Mouse (Mus musculus) urinary bladder, adult 18-20 months (tissue): ENCODE measurements around the gene Acox2.
"Not testable (repeated sequence)": the region's sequence is repeated elsewhere in the genome, so short reads cannot be mapped to it uniquely, and the experiment has no call there.

ENCODE experiments used
- DNase-seq, 2 experiments: peaks; one replicate each; pipeline ENCODE4 v3.0.0; 2022; ENCODE audit warnings: low spot score in 2 of 2, mixed read lengths in 2 of 2

The Acox2 gene

DNA sequence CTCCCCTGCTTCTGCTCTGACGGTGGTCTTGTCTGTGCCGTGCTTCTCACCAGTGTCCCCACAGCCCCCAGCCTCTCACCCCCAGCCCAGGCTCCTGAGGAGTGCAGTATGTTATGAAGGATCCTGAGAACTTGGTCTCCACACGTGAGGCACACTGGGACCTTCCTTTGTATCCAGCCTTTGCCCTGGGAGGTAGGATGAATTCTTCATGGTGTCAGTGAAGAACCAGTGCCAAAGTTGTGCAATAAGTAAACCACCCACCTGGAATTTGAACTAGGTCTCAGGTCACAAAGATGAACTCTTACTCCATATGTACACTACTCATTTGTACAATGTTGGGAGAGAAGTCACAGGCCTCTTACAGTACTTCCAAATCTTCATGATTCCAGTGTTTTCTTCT, at the start of gene Acox2:
Acox2 (minus strand) TSS at position 188 of the 400 bp plus-strand sequence.
- DNase-seq, result no peak

GRCm38 (mm10) chr14:8308650-8309049, 49.5 kb upstream of the Acox2 start:
- DNase-seq, result no peak

- DNase-seq, result no peak
Observed at GRCm38 (mm10) chr14:8306884-8307283, 47.7 kb upstream of the Acox2 start.

DNA sequence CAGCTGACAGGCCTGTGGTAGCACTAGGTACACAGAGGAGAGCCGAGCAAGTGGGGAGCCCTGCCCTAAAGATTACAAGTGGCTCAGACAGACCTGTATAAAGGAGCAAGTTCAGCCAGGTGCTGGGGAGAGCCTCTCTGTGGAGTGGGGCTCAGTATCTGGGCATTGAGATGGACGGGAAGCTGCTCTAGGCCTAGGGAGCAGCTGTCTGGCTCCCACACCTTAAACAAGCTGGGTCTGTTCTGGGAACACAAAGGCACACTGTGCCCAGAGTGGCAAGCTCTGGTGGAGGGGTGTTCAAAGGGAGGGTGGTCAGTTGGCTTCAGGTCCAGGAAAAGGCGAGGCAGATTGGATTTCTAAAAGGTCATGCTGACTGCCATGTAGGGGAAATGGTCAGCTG, 45.9 kb upstream of the Acox2 start:
- no peak for DNase-seq

GRCm38 (mm10) chr14:8304082-8304481, 44.9 kb upstream of the Acox2 start:
- no peak for DNase-seq

- DNase-seq, result no peak
Observed at GRCm38 (mm10) chr14:8302687-8303086, 43.5 kb upstream of the Acox2 start.

- DNase-seq, result no peak
Observed at GRCm38 (mm10) chr14:8300281-8300680, 41.1 kb upstream of the Acox2 start.

DNA sequence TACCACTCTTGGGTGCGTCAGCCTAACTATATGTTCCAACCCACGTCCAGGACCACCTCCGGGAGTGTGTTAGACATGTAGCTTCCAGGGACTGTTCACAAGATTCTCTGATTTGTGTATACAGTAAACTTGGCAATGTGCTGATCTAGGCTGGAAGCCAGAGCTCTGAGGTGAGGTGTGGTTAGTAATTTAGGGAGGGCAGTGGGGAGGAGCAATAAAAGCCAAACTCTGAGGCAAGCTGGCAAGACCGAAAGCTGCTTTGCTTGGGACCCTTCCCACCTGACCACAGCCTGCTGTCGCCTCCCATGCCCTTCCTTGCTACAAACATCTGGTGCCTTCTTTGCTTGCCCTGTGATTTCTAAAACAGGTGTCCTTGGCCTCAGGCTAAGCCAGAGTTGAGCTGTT, 38.7 kb upstream of the Acox2 start:
- peak; percentile 13 to 18 for DNase-seq

- no peak for DNase-seq
Observed at GRCm38 (mm10) chr14:8294257-8294656, 35.1 kb upstream of the Acox2 start.

DNA sequence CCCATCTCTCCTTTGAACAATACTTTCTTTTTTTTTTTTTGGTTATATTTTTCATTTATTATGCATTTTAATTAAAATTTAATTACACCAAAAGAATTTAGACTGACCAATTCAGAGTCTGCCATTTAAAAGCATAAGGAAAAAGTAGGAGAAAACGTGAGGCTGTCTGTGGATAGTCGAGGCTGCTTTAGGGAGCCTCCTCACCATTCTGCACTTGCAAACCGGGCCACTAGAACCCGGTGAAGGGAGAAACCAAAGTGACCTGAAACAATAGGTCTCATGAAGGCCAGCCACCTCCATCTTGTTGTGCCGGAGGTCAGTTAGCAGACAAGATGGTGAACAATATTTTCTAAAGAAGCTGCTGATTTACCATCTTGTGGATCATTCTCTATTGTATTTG, 27.4 kb upstream of the Acox2 start:
- peak in 1 of 2 experiments; percentile 18 for DNase-seq

- no peak for DNase-seq
Observed at GRCm38 (mm10) chr14:8283784-8284183, 24.6 kb upstream of the Acox2 start.

DNA sequence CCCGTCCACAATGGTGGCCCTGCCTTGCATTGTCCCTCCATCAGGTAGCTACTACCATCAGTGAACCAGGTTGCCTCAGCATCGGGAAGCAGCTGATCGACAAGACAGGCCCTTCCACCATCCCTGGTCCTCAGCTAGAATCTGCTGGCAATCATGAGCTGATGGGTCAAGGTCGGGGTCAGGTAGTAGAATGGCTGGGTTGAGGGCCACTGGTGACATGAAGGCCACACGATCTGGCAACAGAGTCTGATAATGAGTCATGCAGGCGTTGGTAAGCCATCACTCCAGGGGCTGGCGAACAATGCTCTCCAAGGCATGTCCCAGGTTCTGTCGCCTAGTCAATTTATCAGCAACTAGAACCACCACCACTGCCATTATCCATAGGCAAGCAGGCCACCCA, 12.1 kb upstream of the Acox2 start:
- DNase-seq, result not testable (repeated sequence)

- DNase-seq, result no peak
Observed at GRCm38 (mm10) chr14:8264378-8264777, 5.2 kb upstream of the Acox2 start.

DNA sequence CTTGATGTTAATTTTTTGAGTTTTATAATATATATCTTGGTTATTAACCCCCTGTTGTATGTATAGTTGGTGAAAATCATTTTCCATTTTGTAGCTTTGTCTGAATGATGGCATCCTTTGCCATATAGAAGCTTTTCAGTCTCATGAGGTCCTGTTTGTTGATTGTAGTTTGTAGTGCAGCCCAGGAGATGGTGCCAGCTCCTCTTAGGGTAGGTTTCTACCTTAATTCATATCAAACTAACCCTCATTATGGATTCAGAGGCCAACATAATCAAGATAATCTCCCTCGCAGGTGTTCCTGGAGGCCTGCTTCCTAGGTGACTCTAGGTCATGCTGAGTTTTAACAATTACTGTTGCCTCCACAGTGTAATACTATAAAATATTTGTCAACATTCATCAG, 3.1 kb upstream of the Acox2 start:
- DNase-seq, result no peak

- no peak for DNase-seq
Observed at GRCm38 (mm10) chr14:8260214-8260613, 1.1 kb upstream of the Acox2 start.

DNA sequence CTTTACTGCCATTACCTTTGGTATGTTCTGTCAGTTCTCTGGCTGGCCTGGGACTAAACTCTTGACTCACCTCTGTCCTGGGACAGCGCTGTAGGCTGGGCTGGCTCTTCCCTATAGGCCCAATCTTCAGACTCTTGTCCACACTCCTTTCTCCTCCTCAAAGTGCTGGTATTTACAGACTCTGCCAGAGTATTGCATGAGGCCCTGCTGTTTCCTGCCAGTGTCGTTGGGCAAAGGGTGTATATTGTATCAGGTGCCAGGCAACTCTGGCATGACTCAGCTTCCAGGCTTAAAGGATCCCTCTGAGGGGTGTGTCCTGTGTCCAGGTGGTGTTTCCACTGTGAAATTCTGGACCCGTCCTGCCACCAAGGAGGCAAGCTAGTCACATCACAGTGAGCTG, 401 bp downstream of the Acox2 start:
- DNase-seq, result no peak

- no peak for DNase-seq
Observed at GRCm38 (mm10) chr14:8258335-8258627, 872 bp downstream of the Acox2 start.

DNA sequence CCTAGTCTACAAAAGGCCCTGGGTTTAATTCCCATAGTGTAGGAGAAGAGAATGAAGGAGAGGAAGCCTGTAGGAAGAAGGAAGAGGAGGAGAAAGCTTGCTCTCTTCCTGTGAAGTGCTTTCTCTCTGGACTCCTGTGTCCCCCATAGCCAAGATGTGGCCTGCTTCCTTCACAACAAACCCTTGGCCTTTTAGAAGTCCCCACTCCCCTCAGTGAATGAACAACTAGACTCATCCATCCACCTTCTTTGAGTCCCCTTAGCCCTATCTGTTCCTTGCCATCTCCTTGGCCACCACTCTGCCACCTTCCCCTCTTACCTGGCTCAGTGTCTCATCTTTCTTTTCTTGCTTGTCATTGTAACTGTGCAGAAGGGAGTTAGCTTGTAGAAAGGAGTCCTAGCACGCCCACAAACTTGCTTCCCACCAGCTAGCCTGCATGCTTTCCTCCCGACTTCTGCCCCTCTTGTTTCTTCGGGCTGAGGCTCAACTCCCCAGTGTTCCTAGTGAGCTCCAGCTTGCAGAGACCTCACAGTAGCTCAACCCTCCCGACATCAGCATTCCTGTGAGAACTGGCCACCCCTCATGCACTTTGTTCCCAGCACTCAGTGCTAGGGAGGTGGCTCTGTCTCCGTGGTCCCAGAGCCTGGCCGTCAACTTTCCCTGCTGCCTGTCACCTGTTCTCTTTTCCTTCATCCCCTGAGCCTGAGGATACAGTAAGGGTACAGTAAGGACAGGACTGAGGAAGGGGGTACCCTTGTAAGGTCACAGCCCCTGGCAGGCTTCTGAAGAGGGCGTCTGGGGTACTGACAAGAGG, 1.4 kb downstream of the Acox2 start:
- no peak for DNase-seq

DNA sequence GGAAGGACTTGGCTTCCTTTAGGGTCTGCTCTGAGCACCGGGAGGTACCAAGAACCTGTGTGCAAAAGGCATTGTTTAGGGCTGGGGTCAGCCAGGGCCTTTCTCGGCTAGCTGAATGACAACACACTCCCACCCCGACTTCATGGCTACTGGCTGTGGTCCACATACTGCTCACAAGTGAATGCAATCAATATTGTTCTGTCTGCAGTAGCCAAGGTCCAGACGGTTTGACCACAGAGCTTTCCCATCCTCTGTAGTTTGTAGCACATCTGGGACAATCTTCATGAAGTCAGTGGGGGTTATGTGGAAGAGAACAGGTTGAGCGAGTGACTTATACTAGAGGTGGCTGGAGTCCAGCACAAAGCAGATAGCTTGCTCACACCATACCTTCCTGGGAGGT, 2.3 kb downstream of the Acox2 start:
- no peak for DNase-seq

GRCm38 (mm10) chr14:8256072-8256471, 3.1 kb downstream of the Acox2 start:
- DNase-seq, result no peak

DNA sequence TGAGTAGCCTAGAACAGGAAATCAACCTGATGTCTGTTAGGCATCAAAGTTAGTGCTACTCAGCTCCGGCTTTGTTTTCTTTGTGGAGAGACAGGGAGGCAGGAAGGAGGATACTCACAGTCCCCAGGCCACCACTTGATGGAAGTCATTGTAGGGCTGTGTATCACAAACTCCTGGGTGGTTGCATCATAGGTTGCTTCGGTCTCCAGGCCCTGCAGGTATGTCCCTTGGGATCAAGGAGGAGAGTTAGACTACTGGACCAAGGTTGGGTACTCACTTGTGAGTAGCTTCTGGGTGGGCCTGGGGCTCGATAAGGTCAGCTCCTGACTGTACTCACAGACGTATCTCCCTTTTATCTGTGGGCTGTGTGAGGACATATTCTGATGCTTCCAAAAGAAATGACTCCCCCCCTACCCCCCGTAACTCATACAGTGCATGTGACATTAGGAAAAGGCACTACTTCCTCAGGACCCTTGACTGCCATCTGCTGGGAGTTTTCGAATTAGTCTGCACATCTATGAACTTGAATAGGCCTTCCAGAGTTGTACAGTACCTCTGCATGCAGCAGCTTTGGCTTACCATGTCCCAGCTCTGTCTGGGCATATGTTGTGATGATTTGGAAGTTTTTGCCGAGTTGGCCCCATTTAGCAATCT, 4.0 kb downstream of the Acox2 start:
- peak in 1 of 2 experiments; percentile 25 for DNase-seq

DNA sequence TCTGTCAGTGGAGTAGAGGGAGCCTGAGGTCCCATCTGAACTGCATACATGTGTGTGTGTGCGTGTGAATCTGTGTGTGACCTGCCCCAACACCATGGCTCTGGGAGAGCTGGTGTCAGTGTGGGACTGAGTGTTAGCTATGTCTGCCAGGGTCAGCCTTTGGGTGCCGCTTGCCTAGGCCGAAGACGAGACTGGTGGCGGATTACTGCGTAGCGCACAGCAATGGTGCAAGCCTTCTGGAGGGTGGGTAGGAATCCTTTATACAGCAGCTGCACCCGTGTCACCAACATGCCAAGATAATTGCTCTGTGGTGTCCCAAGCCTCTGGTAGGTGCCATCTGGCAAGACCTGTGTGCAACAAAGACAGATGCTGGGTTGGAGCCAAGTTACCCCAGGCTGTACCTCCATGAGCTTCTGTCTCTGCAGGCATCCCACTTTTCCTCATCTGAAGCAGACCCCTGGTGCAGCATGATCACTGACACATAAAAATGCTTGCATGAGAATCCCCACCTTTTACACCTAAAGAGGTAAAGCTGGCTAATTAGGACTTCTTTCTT, 7.7 kb downstream of the Acox2 start:
- DNase-seq, result no peak
